Mouse (Mus musculus): ENCODE measurements around the gene Foxp1. TPM values are rescaled to one million over a fixed set of nuclear protein-coding genes. Genes with fewer than 3 reads are reported as not detected.

Foxp1 gene
- polyA plus RNA-seq, 1 experiment from 2014 or later, result 96.6 TPM

DNA sequence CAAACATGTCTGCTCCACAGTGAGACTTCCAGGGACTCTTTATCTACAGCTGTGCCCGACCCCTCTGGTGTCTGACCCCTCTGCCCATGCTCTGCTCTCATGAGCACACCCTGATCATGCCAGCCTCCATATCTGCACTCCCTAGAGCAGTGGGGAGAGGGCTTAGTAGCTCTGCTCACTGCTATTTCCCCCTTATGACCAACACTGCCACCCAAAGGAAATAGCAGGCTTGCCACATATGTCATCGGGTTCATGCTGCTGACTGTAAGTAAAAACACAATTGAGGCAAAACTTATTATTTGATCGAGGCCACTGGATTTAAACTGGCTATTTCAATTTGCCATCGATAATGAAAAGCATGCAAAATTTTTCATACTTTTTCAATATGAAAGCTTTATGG, 270.6 kb downstream of the Foxp1 start:
- H3K27me3 ChIP-seq, result no peaks in the 10 kb centered on the region
- no peak overlapping the region for H3K9ac ChIP-seq (replicated peaks)
- no peaks in the 10 kb centered on the region for H3K4me1 ChIP-seq
- 91% methylated on average over 4 of the region's 4 CpGs for WGBS
- no peaks in the 10 kb centered on the region for H3K9me3 ChIP-seq
- H3K4me2 ChIP-seq (replicated peaks), result no peak overlapping the region
- no peak for ATAC-seq (ENCODE audit: low FRiP score, low read depth)
- no peak overlapping the region for H3K4me3 ChIP-seq
- no peak overlapping the region for H3K27ac ChIP-seq (replicated peaks)
- no peaks in the 10 kb centered on the region for H3K36me3 ChIP-seq

- Histone ChIP-seq H3K9ac (replicated peaks) (no peak overlapping the region), H3K4me2 (replicated peaks) (no peak overlapping the region), H3K4me1 (no peaks in the 10 kb centered on the region), H3K4me3 (no peak overlapping the region), H3K27ac (replicated peaks) (no peak overlapping the region), H3K9me3 (no peaks in the 10 kb centered on the region), H3K27me3 (no peaks in the 10 kb centered on the region), H3K36me3 (no peaks in the 10 kb centered on the region)
- ATAC-seq (ENCODE audit: low FRiP score, low read depth), result no peak
- 93% methylated on average over 3 of the region's 3 CpGs for WGBS
Observed at GRCm38 (mm10) chr6:99251222-99251621, 271.3 kb downstream of the Foxp1 start.

GRCm38 (mm10) chr6:99249496-99250030, 273.0 kb downstream of the Foxp1 start:
- WGBS, result 67% methylated on average over 5 of the region's 5 CpGs
- H3K27ac ChIP-seq (replicated peaks), result no peak overlapping the region
- ATAC-seq (ENCODE audit: low FRiP score, low read depth), result no peak

DNA sequence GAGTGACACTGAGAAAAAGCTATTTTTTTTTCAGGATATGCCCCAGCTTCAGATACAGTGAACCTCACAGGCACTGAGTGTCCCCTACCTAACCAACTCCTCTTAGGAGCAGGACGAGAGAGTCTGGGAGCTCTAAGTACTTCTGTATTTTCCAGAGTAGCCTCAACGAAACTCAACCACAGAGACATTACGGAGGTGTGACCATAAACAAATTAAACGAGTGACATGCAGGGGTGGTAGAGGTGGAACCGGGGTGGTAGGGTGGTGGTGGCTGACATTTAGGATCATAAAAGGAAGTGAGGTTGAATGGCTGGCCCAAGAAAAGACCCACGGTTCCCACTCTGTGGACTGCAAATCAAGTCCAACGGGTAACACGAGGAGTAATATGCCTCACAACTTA, 274.1 kb downstream of the Foxp1 start:
- Histone ChIP-seq H3K4me1 (no peaks in the 10 kb centered on the region), H3K36me3 (no peaks in the 10 kb centered on the region), H3K9me3 (no peaks in the 10 kb centered on the region), H3K27me3 (no peaks in the 10 kb centered on the region), H3K4me3 (no peak overlapping the region), H3K9ac (replicated peaks) (no peak overlapping the region), H3K27ac (replicated peaks) (no peak overlapping the region), H3K4me2 (replicated peaks) (no peak overlapping the region)
- no peak for ATAC-seq (ENCODE audit: low FRiP score, low read depth)
- 88% methylated on average over 8 of the region's 8 CpGs for WGBS

More at GRCm38 (mm10) chr6:99249496-99250030, 273.0 kb downstream of the Foxp1 start:
- Histone ChIP-seq H3K9ac (replicated peaks) (no peak overlapping the region), H3K9me3 (no peaks in the 10 kb centered on the region), H3K4me3 (no peak overlapping the region), H3K27me3 (no peaks in the 10 kb centered on the region), H3K36me3 (no peaks in the 10 kb centered on the region), H3K4me2 (replicated peaks) (no peak overlapping the region), H3K4me1 (no peaks in the 10 kb centered on the region)

GRCm38 (mm10) chr6:99241625-99242395, 280.7 kb downstream of the Foxp1 start:
- no peak overlapping the region for H3K27ac ChIP-seq (replicated peaks)
- ATAC-seq (ENCODE audit: low FRiP score, low read depth), result no peak
- 94% methylated on average over 10 of the region's 10 CpGs for WGBS

DNA sequence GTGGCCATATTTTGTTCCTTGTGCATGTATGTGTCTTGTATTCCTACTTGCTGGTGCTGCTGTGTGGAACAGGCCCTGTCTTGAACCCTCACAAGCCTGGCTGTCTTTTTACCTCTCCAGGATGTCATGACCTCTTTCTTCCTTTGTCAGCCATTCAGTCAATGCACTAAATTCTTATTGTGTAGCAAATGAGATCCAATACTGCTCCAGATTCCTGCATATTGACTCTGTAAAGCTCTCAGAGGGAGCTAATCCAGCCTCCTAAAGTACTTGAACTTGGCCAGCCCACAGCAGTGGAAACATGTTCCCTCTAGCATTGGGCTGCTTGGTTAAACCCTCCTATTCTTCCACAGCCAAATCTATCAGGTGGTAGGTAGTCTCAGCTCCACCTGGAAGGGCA, 281.8 kb downstream of the Foxp1 start:
- no peak overlapping the region for H3K9ac ChIP-seq (replicated peaks)
- no peak for ATAC-seq (ENCODE audit: low FRiP score, low read depth)
- no peaks in the 10 kb centered on the region for H3K4me1 ChIP-seq
- H3K4me2 ChIP-seq (replicated peaks), result no peak overlapping the region
- no peak overlapping the region for H3K4me3 ChIP-seq
- H3K36me3 ChIP-seq, result no peaks in the 10 kb centered on the region
- no peaks in the 10 kb centered on the region for H3K27me3 ChIP-seq
- H3K9me3 ChIP-seq, result no peaks in the 10 kb centered on the region
- H3K27ac ChIP-seq (replicated peaks), result no peak overlapping the region

More at GRCm38 (mm10) chr6:99241625-99242395, 280.7 kb downstream of the Foxp1 start:
- no peak overlapping the region for H3K9ac ChIP-seq (replicated peaks)
- no peaks in the 10 kb centered on the region for H3K4me1 ChIP-seq
- no peak overlapping the region for H3K4me3 ChIP-seq
- no peaks in the 10 kb centered on the region for H3K9me3 ChIP-seq
- H3K36me3 ChIP-seq, result no peaks in the 10 kb centered on the region
- H3K4me2 ChIP-seq (replicated peaks), result no peak overlapping the region
- no peaks in the 10 kb centered on the region for H3K27me3 ChIP-seq

DNA sequence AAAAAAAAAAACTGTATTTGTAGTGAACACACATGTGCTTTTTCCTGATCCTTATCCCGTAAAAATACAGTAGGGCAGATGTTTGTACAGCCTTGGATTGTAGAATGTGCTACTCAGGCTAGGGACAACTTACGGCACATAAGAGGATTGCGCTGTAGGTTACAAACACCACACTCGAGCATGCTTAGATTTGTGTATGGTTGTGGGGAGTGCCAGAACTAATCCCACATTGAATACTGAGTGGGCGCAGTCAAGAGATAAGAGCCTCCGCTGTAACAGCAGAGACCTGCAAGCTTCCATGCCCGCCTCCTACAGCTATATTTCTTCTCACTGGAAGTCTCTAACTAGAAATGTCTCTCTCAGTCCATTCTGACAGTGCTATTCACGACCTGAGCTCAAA, 286.9 kb downstream of the Foxp1 start:
- 79% methylated on average over 8 of the region's 8 CpGs for WGBS
- H3K4me3 ChIP-seq, result no peak overlapping the region
- H3K9ac ChIP-seq (replicated peaks), result no peak overlapping the region
- no peaks in the 10 kb centered on the region for H3K27me3 ChIP-seq
- no peaks in the 10 kb centered on the region for H3K36me3 ChIP-seq
- H3K4me2 ChIP-seq (replicated peaks), result no peak overlapping the region
- peaks cover 3% of the 10 kb centered on the region; the same call in 1 of the 2 replicates for H3K4me1 ChIP-seq
- no peak for ATAC-seq (ENCODE audit: low FRiP score, low read depth)
- H3K27ac ChIP-seq (replicated peaks), result no peak overlapping the region
- H3K9me3 ChIP-seq, result no peaks in the 10 kb centered on the region

GRCm38 (mm10) chr6:99233411-99233810, 289.1 kb downstream of the Foxp1 start:
- H3K27ac ChIP-seq (replicated peaks), result no peak overlapping the region
- no peak overlapping the region for H3K4me2 ChIP-seq (replicated peaks)
- no peaks in the 10 kb centered on the region for H3K36me3 ChIP-seq
- no peak overlapping the region for H3K9ac ChIP-seq (replicated peaks)
- H3K4me3 ChIP-seq, result no peak overlapping the region
- no peaks in the 10 kb centered on the region for H3K27me3 ChIP-seq
- 74% methylated on average over 10 of the region's 10 CpGs for WGBS
- ATAC-seq (ENCODE audit: low FRiP score, low read depth), result no peak
- H3K9me3 ChIP-seq, result no peaks in the 10 kb centered on the region
- H3K4me1 ChIP-seq, result peaks cover 3% of the 10 kb centered on the region; the same call in 1 of the 2 replicates

DNA sequence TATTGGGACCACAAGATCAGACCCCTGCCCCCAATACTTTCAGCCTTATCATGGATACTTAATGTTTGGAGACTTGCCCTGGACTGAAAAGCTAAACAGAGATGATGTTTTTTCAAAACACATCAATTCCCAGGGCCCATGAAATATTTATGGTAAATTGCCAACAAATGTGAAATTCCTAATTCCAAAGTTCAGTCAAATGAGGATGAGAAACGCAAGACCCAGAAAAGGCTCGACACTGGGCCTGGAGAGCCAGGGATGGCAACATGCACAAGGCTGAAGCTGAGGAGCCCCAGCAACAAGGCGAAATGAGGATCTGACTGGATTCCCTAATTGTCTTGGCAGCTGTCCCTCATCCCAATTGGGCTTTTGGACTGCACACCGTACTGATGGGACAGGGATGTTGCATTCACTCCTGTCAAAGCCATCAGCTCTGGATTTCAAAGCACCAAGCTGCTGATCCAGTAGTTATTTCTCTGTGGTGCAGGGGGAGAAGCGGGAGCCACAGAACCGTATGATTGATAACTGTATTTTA, 294.1 kb downstream of the Foxp1 start:
- H3K4me1 ChIP-seq, result peaks cover 2% of the 10 kb centered on the region; the same call in 1 of the 2 replicates
- 88% methylated on average over 6 of the region's 6 CpGs for WGBS
- no peak overlapping the region for H3K9ac ChIP-seq (replicated peaks)
- H3K36me3 ChIP-seq, result no peaks in the 10 kb centered on the region
- ATAC-seq (ENCODE audit: low FRiP score, low read depth), result no peak
- H3K4me3 ChIP-seq, result no peak overlapping the region
- no peaks in the 10 kb centered on the region for H3K27me3 ChIP-seq
- no peak overlapping the region for H3K27ac ChIP-seq (replicated peaks)
- no peaks in the 10 kb centered on the region for H3K9me3 ChIP-seq
- H3K4me2 ChIP-seq (replicated peaks), result no peak overlapping the region

DNA sequence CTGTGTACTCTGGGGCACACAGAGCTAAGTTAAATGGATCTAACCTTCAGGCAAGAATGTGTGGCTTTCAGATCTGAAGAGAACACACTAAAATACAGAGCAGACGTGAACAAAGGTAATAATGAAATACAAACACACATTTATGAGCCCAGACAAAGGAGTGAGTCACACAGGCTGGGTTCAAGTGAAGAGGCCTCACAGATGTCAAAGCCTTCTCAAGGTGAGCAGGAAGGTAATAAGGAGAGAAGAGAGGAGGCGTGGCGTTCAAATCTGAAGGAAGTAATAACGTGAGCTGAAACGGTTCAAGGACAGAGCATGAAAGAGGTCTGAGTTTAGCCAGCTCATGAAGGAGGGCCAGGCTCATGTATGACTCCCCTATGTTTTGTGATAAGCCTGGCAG, 301.4 kb downstream of the Foxp1 start:
- Histone ChIP-seq H3K4me3 (no peak overlapping the region), H3K27ac (replicated peaks) (no peak overlapping the region), H3K4me1 (peaks cover 9% of the 10 kb centered on the region; the same call in 1 of the 2 replicates), H3K27me3 (no peaks in the 10 kb centered on the region), H3K9ac (replicated peaks) (no peak overlapping the region), H3K4me2 (replicated peaks) (no peak overlapping the region), H3K9me3 (no peaks in the 10 kb centered on the region), H3K36me3 (no peaks in the 10 kb centered on the region)
- ATAC-seq (ENCODE audit: low FRiP score, low read depth), result no peak
- WGBS, result 91% methylated on average over 5 of the region's 5 CpGs

- ATAC-seq (ENCODE audit: low FRiP score, low read depth), result no peak
- no peaks in the 10 kb centered on the region for H3K36me3 ChIP-seq
- WGBS, result 100% methylated on average over 3 of the region's 3 CpGs
- H3K4me2 ChIP-seq (replicated peaks), result no peak overlapping the region
- H3K27ac ChIP-seq (replicated peaks), result no peak overlapping the region
- H3K4me1 ChIP-seq, result peaks cover 9% of the 10 kb centered on the region; the same call in 1 of the 2 replicates
- no peaks in the 10 kb centered on the region for H3K9me3 ChIP-seq
- H3K9ac ChIP-seq (replicated peaks), result no peak overlapping the region
- H3K4me3 ChIP-seq, result no peak overlapping the region
- H3K27me3 ChIP-seq, result no peaks in the 10 kb centered on the region
Observed at GRCm38 (mm10) chr6:99220472-99220871, 302.0 kb downstream of the Foxp1 start.

GRCm38 (mm10) chr6:99217846-99218245, 304.7 kb downstream of the Foxp1 start:
- Histone ChIP-seq H3K4me1 (peaks cover 9% of the 10 kb centered on the region; the same call in 1 of the 2 replicates), H3K9ac (replicated peaks) (no peak overlapping the region), H3K4me2 (replicated peaks) (no peak overlapping the region), H3K36me3 (no peaks in the 10 kb centered on the region), H3K27me3 (no peaks in the 10 kb centered on the region), H3K4me3 (no peak overlapping the region), H3K9me3 (no peaks in the 10 kb centered on the region), H3K27ac (replicated peaks) (no peak overlapping the region)
- WGBS, result 70% methylated on average over 2 of the region's 2 CpGs
- no peak for ATAC-seq (ENCODE audit: low FRiP score, low read depth)
